Mouse (Mus musculus) right cerebral cortex, adult 2 months (tissue): ENCODE data around the gene Sgms1.

Source experiments
- DNase-seq, 2 experiments: peaks; one replicate each; pipeline ENCODE4 v3.0.0; 2021 to 2022; ENCODE audit warnings: low spot score in 2 of 2

Gene Sgms1

DNA sequence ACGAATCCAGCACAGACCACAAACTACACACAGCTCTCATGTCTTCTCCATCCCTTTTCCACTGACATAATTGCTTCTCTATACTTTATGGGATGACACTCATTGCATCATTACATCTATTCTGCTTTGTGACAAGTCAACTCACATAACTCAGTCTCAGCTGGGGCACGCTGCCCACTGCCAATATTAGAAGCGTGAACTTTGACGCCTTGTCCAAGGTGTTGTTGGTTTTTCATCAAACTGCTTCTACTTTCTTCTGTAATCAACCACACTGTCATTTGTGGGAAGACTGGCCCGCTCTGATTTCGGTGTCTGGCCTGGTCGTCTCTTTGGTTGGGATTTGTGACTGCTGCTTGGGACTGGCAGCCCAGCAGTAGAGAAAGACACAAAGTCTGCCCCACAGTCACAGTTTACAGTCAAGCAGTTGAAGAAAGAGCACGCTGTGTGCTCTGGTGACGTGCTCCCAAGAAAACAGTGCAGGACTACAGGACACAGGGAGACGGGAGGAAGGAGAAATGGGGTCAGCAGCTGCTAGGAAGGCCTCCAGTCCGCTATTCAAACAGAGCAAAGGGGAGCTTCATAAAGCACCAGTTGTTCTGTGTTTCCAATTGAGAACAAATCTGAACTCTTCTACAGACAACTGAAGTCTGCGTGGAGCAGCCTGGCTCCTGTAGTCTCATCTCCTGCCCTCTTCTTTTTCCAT, 120.2 kb downstream of the Sgms1 start:
- no peak for DNase-seq

DNA sequence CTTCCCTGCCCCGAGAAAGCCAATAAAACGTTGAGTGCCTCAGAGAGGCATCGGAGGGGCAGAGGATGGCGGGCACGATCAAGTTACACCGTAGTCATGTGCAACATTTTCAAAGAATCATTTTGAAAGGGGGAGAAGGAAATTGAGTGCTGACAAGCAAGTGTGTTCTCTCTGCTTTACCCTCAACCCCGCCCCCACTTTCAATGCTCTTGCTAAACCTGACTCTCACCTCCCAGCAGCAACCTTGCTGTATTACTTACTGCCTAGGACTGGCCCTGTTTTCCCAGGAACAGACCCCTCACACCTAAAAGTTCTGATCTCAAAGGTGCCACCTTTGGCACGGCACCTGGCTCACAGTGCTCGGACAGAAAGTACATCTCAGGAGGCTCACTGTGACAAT, 121.0 kb downstream of the Sgms1 start:
- no peak for DNase-seq

DNA sequence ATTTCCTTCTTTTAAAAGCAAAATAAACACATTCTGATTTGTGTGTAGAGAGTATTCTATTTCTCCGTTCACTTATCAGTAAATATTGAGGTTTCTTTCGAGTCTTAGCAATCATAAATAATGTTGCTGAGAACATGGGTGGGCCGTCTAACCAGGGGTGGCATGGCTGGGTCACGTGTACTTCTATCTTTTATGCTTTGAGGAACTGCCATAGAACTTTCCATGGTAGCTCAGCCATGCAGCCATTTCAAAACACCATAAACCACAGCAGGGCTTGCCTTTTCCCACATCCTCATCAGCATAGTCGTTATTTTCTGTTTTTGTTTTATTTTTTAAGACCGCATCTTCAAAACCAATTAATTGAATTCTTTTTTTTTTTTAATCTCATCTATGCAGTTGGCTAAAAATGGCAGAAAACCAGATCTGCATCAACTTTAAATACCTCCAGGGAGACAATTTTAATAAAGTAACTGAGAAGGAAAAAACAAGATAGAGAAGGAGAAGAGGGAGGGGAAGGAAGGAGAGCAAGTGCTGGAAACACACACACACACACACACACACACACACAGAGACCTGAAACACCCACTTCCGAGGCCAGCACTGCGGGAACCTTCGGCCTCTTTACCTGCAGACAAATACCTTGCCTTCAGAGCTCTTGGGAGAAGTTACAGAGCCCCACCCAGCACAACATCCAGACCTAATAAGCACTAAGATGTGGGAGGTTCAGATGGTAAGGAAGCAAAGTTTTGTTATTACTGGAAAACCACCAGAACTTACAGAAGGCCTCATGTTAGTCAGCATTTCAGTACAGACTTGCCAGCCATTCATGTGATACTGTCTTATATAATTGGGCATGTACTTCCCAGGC, 122.9 kb downstream of the Sgms1 start:
- no peak for DNase-seq

DNA sequence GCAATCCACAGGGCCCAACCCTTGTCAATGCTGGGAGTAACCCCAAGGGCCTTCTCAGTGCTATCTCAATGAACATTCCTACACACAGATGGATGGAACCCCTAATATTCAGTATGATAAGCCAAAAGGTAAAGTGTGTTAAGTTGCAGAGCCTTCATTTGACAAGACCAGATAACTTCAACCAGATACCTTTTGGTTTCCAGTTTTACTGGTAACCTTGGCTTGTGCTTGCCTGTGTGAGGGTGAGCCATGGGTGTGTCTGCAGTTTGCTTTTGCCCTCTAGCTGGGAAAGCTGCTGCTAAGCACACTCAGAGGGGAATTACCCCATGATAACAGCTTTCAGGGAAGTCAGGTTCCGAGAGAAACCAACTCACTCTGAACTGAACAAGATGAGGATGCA, 125.8 kb downstream of the Sgms1 start:
- no peak for DNase-seq

DNA sequence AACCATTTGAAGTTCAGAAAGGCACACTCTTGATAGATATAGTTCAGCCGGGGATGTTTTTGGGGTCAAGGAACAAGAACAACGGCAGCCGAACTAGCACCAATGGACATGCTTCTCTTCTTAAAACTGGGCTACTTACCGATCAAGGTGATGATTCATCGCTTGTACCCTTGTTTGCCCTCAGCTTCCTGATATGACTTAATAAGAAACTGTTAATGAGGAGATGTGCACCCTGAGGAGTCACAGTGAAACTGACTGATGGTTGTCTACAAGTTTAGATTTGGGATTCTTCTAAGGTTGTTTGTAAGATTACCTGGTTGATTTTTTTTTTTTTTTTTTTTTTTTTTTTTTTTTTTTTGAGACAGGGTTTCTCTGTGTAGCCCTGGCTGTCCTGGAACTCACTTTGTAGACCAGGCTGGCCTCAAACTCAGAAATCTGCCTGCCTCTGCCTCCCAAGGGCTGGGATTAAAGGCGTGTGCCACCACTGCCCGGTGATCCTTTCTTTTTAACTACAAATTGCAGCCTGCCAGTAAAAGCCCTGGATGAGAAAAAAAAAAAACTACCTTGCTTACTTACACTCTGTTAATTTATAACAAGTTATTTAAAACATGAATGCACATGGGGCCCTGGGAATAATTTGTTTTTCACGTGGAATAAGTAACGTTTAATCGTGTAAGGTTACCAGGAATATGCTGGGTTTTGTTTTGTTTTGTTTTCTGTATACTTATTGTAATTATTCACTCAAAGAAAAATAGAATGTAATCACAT, 126.5 kb downstream of the Sgms1 start:
- no peak for DNase-seq

DNA sequence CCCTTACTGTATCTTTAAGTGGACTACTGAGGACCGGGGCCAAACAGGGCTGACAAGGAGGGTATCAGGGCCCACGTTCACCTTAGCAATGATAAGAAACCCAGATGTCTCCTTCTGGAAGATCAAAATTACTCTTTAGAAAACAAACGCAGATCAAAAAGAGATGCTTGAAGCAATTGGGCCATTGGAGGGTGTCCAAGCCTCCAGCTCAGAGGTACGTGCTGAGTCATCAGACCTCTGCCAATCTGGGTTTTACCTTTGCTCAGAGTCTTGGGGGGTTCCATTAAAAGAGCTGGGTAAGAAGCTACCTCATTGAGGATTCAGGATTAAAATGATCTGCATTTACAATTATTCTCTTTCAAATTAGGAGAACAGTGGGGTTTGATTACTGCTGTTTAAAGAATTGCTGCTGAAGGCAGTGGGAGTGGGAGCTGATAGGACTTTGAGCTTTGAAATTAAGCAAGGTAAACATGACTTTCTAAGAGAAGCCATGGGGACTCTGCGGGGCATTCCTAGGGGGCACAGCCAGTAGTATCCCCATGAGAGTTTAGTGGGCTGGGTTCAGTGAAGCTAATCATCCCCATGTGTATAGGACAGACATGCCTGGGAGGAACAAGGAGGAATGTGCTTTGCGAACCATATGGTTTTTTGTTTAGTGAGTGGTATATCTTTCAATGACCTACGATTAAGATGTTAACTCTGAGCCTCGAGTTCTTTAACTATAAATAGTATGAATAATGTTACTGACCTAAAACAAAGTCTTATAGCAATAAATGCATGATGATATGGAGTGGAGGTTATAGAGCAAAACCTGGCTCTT, 128.4 kb downstream of the Sgms1 start:
- DNase-seq, result no peak

DNA sequence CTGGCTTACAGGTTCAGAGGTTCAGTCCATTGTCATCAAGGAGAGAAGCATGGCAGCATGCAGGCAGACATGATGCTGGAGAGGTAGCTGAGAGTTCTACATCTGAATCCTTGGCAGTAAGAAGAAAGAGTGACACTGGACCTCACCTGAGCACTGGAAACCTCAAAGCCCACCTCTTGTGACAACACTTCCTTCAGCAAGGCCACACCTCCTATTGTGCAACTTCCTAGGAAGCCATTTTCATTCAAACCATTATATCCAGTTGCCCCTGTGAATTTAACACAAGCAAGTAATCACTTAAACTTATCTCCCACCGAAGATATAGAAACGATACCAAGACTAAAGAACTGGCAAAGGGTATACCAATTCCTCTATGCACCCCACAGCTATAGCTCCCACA, 129.7 kb downstream of the Sgms1 start:
- DNase-seq, result no peak

DNA sequence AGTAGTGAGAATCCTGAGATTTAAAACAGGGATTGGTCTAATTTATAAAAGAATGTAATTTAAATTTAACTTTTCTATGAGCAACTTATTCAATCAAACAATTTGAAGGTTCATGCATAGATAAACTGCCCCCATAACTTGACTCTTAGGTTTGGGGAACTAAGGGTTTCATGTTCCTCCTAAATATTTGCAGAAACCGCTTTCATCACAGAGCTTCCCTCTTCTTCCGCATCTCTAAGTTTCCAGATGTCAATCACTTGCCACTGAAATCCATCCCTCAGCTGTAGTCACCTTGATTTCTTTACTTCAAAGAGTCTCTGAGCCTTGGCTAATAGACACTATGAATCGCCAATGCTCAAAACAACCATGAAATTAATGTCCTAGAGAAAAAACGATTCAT, 130.5 kb downstream of the Sgms1 start:
- DNase-seq, result no peak

DNA sequence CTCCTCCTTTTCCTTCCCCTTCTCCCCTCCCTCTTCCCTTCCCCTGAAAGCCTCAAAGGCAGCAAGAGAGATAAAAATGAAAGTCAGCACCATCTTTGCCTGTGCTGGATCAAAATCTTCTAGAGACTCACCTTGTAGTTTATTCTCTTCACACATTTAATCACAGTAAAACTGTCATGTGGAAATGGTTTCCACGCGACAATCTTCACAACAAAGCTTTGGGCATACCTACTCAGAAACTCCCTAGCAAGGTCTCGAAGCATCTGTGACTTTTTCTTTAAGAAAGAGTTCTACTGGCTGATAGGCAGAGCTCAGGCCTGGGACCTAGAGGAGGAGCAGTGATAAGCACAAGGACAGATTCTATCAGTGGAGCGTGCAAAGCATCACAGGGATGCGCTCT, 131.4 kb downstream of the Sgms1 start:
- DNase-seq, result no peak

DNA sequence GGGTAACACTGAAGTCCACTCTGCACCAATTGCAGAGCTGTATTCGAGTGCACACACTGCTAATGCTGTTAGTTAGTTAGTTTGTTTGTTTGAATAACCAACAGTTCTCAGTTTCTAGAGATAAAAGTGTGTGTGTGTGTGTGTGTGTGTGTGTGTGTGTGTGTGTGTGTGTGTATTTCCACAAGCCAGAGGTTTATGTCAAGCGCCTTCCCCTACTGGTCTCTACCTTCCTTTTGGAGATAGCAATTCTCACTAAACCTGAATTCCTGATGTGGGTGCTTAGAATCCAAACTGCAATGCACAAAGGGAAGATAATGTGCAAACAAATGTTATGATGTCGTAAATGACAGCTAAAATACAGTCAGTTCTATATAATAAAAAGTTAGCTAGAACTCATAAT, 131.9 kb downstream of the Sgms1 start:
- no peak for DNase-seq

DNA sequence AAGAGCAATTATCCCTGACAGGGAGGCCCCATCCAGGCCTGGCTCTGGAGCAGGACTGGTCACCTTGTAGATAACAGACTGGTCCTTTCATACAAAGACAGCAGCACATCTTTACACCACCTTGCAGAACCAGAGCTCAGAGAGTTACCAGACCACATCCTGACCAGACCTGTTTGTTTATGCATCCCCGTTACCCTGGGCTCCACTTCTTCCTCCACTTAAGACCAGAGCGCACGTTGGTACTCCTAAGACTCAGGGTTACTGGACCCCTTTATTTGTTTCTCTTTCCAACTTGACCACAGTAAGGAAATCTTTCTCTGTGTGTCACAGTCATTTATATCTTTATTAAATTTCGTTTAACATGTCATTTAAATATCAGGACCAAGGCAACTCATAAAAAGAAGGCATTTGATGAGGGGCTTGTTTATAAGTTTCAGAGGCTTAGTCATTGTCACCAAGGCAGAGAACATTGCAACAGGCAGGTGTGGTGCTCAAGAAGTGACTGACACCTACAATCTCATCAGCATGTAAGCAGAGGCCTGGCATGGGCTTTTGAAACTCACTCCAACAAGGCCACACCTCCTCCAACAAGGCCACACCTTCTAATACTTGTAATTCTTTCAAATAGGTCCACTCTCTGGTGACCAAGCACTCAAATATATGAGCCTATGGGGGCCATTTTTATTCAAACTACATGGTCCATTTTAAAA, 132.7 kb downstream of the Sgms1 start:
- no peak for DNase-seq

DNA sequence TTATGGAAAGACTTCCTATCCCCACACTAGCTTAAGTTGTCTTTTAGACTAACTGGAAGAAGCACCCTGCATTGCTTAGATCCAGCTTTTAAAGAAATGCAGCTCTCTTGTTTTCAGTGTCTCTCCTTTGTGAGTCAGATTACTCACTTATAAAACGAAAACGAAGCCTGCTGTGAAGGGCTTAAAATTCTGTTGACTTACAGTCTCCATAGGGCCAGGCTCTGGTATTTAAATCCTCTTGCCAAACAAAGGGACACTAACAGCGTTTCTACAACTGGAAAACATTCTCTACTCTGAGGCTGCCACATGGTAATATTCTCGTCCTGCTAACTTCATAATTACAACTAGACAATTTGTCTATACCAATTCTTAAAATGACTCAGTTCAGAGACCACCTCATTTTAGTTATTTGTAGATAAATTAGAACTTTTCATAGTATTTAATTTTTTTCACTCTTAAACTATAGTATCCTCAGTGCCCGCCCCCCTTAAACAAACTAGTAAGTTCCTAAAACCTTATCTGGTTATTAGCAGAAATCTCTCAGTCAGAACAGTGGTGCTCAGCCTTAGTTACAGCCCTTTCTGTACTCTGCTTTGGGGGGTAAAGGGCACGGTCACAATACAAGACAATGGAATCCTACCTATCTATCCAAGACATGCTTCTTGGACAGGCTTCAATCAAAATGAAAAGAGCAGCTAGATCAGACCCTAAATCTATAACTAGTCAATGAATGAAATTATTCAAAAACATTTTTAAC, 133.9 kb downstream of the Sgms1 start:
- no peak for DNase-seq

DNA sequence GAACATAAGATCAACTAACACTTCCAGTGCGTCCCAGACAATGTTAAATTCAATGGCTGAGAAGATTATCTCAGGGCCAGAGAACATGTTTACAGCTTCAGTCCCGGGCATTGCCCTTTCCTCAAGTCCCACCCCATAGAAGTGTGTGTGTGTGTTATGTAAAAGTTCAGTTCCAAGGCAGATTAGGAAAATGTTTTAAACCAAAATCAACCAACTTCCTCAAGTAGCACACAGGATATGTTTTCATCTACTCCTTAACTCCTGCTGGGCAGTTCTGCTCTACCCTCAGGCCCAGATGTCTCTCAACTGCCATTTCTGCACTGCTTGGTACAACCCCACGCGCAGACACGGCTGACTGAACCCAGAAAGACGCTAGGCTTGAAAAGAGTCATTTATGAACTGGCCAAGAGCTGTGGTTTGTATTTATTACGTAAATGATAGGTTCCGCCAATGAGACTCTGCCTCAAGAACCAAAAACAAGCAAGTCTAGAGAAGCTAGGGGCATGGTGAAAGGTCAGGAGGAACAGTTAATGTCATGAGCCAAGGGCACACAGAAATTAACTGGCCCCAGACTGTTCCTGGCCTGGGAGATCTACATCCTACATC, 134.7 kb downstream of the Sgms1 start:
- no peak for DNase-seq

DNA sequence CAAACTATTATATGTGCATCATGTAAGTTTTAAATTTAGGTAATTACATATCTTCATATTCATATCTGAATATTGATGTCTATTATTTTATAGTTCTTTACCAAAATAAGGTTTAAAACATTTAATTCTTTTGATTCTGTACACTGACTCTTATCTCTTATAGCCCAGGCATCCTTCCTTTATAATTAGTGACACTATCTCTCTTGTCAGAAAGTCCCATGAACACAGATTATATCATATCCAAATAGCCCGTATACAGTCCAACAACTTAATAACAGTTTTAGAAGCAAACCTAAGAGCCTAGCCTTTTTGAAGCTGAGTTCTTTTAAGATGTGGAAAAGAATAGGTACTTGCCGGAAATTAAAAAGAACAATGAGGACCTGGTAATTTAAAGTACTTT, 135.3 kb downstream of the Sgms1 start:
- no peak for DNase-seq

DNA sequence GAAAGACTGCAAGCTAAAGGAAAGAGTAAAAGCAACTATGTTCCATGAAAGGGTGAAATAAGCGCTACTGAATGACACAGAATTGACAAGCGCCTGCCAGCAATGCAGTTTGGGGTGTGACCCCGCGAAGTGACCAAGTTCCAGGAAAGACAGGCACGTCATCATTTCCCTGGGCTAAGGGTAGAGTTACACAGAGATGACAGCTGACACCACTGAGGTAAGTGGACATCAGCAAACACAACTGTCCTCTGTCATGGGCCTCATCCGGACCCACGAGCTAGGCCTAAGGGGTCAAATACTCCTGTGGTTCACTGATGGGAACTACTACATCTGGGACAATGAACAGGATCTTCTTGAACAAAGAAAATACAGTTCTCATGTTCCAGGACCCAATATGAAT, 136.5 kb downstream of the Sgms1 start:
- no peak for DNase-seq

DNA sequence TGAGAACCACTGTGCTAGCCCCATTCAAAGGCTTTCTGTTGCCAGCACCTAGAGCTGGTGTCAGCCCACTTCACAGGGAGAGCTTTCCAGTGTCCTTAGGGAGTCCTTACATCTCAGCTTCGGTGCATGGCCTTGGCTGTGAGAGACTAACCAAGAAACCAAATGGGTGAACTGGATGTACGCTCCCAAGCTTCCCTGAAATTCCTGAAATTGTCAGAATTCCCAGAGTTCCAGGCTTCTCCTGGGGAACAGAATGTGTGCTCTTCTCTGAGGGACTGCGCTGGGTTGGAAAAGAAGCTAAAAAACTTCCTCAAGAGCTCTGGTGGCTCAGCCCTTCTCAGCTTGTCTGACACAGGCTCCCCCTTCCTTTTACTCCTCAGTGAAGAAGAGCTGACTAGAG, 137.1 kb downstream of the Sgms1 start:
- DNase-seq, result no peak

DNA sequence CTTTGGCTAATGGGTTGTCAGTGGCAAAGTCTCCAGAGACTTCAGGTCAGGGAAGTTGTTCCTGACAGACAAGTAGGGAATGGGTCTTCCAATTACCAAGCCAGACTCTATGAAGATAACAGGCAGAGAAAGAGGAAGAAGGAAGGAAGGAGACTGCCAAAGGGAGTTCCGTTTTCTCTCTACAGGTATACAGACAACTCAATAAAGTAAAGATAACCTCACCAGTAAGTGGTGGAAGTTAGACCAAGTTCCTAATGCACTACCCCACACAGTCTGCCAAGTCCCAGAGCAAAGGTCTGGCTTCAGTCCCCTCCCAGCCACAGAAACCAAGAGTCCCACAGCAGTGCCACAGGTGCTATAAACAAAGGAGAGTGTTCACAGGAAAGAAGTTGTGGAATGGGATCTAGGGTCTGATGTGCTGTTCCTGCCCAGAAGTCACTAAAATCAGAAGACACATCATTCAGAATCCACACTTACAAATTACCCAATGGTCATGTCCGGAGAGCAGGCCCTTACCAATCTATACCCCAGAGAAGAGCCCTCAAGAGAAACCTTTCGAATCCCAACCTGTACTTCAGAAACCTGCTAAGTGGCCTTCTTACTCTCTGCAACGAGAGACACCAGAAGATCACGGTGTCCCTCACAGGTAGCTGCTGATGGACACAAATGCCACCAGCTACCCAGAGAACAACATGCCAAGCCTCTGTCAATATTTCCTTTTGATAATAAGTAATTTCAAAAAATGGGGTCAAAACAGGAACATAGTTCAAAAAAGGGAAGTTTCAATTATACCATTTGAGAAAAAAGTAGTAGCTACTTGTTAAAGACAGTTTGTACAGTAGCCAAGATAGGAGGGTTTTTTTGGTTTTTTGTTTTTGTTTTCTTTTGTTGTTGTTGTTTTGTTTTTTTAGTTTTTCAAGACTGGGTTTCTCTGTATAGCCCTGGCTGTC, 140.1 kb downstream of the Sgms1 start:
- DNase-seq, result no peak

DNA sequence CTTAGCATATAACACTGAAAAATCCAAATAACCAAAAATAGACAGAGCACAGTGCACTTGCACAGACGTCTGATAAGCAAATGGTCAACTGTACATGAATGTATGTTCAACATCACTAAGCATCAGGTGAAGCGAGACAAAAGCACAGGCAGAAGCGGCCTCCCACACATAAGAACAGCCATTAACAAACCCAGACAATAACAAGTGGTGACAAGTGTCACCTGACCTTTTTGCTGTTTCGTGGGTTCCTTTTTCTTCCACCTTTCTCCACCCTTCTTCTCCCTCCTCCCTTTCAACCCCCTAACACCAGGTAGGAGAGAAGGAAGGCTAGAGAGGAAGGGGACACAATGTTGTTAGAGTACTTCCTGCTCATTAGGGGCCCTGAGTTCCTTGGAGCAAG, 144.6 kb downstream of the Sgms1 start:
- no peak for DNase-seq

DNA sequence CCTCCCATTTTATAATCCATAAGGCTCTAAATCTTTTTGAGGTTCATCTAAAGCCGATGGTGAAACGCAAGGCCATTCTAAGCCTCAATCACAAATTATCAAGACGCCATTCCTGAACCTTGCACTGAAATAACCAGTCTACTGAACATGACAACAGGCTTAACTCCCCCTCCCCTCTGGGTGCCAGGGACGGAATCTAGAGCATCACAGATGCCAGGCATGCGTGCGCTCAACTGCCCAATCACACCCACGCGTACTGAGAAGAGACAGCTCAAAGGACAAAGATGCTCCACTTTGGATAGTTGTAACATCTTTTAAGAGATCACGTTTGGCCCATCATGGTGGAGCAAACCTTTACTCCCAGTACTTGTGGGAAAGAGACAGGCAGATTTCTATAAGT, 146.3 kb downstream of the Sgms1 start:
- DNase-seq, result no peak
